Mouse (Mus musculus): ENCODE measurements around the gene Jmjd1c. TPM values are rescaled to one million over a fixed set of nuclear protein-coding genes. Genes with fewer than 3 reads are reported as not detected.

Jmjd1c gene
- polyA plus RNA-seq, 1 experiment from 2014 or later, result 10.9 TPM

GRCm38 (mm10) chr10:67197829-67198228 is 101.9 kb downstream of the Jmjd1c start:
- WGBS (ENCODE audit: insufficient replicate concordance), result 35% methylated on average over 2 of the region's 2 CpGs
- peaks cover 7% of the 10 kb centered on the region; the same call in 1 of the 2 replicates for H3K4me1 ChIP-seq (ENCODE audit: control insufficient read depth, low read depth, low read length)
- H3K4me3 ChIP-seq (ENCODE audit: low read depth, low read length), result no peak overlapping the region
- no peaks in the 10 kb centered on the region for H3K9me3 ChIP-seq (replicated peaks; ENCODE audit: control insufficient read depth, low read length)
- no peak for ATAC-seq (ENCODE audit: low read depth)
- no peaks in the 10 kb centered on the region; the same call in 1 of the 2 replicates for H3K36me3 ChIP-seq (ENCODE audit: control insufficient read depth, insufficient read depth)
- H3K4me2 ChIP-seq (ENCODE audit: low read depth, low read length), result no peak overlapping the region
- no peak overlapping the region for H3K9ac ChIP-seq (ENCODE audit: low read depth, low read length)
- H3K27ac ChIP-seq (ENCODE audit: low read length), result no peak overlapping the region
- H3K27me3 ChIP-seq (ENCODE audit: control insufficient read depth, insufficient read depth, low read depth, low read length), result no peaks in the 10 kb centered on the region

GRCm38 (mm10) chr10:67201769-67202168 is 105.8 kb downstream of the Jmjd1c start:
- Histone ChIP-seq H3K27me3 (ENCODE audit: control insufficient read depth, insufficient read depth, low read depth, low read length) (no peaks in the 10 kb centered on the region), H3K4me1 (ENCODE audit: control insufficient read depth, low read depth, low read length) (peaks cover 8% of the 10 kb centered on the region; the same call in 1 of the 2 replicates), H3K27ac (ENCODE audit: low read length) (no peak overlapping the region), H3K9ac (ENCODE audit: low read depth, low read length) (no peak overlapping the region), H3K4me2 (ENCODE audit: low read depth, low read length) (no peak overlapping the region), H3K4me3 (ENCODE audit: low read depth, low read length) (no peak overlapping the region), H3K9me3 (replicated peaks; ENCODE audit: control insufficient read depth, low read length) (no peaks in the 10 kb centered on the region), H3K36me3 (ENCODE audit: control insufficient read depth, insufficient read depth) (no peaks in the 10 kb centered on the region)
- no peak for ATAC-seq (ENCODE audit: low read depth)

GRCm38 (mm10) chr10:67202470-67202869 is 106.5 kb downstream of the Jmjd1c start:
- H3K4me1 ChIP-seq (ENCODE audit: control insufficient read depth, low read depth, low read length), result peaks cover 8% of the 10 kb centered on the region; the same call in 1 of the 2 replicates
- no peak for ATAC-seq (ENCODE audit: low read depth)

GRCm38 (mm10) chr10:67204652-67205407 is 108.9 kb downstream of the Jmjd1c start:
- Histone ChIP-seq H3K27me3 (ENCODE audit: control insufficient read depth, insufficient read depth, low read depth, low read length) (no peaks in the 10 kb centered on the region), H3K9me3 (replicated peaks; ENCODE audit: control insufficient read depth, low read length) (no peaks in the 10 kb centered on the region), H3K27ac (ENCODE audit: low read length) (0 out of 2 replicates have a peak overlapping the region, but pooled peaks have one; percentile 52), H3K4me1 (ENCODE audit: control insufficient read depth, low read depth, low read length) (peaks cover 8% of the 10 kb centered on the region; the same call in 1 of the 2 replicates), H3K4me3 (ENCODE audit: low read depth, low read length) (no peak overlapping the region), H3K9ac (ENCODE audit: low read depth, low read length) (no peak overlapping the region), H3K4me2 (ENCODE audit: low read depth, low read length) (peak overlapping the region; percentile 21; the same call in 1 of the 2 replicates), H3K36me3 (ENCODE audit: control insufficient read depth, insufficient read depth) (no peaks in the 10 kb centered on the region)
- 25% methylated on average over 11 of the region's 11 CpGs for WGBS (ENCODE audit: insufficient replicate concordance)
- peak; percentile 51 for ATAC-seq (ENCODE audit: low read depth)

More at GRCm38 (mm10) chr10:67202470-67202869, 106.5 kb downstream of the Jmjd1c start:
- 32% methylated on average over 6 of the region's 6 CpGs for WGBS (ENCODE audit: insufficient replicate concordance)
- Histone ChIP-seq H3K36me3 (ENCODE audit: control insufficient read depth, insufficient read depth) (no peaks in the 10 kb centered on the region), H3K9me3 (replicated peaks; ENCODE audit: control insufficient read depth, low read length) (no peaks in the 10 kb centered on the region), H3K9ac (ENCODE audit: low read depth, low read length) (no peak overlapping the region), H3K4me2 (ENCODE audit: low read depth, low read length) (no peak overlapping the region), H3K27ac (ENCODE audit: low read length) (no peak overlapping the region), H3K4me3 (ENCODE audit: low read depth, low read length) (no peak overlapping the region), H3K27me3 (ENCODE audit: control insufficient read depth, insufficient read depth, low read depth, low read length) (no peaks in the 10 kb centered on the region)

- Histone ChIP-seq H3K4me1 (ENCODE audit: control insufficient read depth, low read depth, low read length) (peaks cover 9% of the 10 kb centered on the region; the same call in 1 of the 2 replicates), H3K27ac (ENCODE audit: low read length) (no peak overlapping the region), H3K36me3 (ENCODE audit: control insufficient read depth, insufficient read depth) (no peaks in the 10 kb centered on the region), H3K27me3 (ENCODE audit: control insufficient read depth, insufficient read depth, low read depth, low read length) (no peaks in the 10 kb centered on the region), H3K9ac (ENCODE audit: low read depth, low read length) (no peak overlapping the region), H3K9me3 (replicated peaks; ENCODE audit: control insufficient read depth, low read length) (no peaks in the 10 kb centered on the region), H3K4me3 (ENCODE audit: low read depth, low read length) (no peak overlapping the region), H3K4me2 (ENCODE audit: low read depth, low read length) (no peak overlapping the region)
- ATAC-seq (ENCODE audit: low read depth), result no peak
- 72% methylated on average over 2 of the region's 2 CpGs for WGBS (ENCODE audit: insufficient replicate concordance)
These were observed 112.0 kb downstream of the Jmjd1c start for GRCm38 (mm10) chr10:67207931-67208330.

- peaks cover 11% of the 10 kb centered on the region; the same call in 1 of the 2 replicates for H3K4me1 ChIP-seq (ENCODE audit: control insufficient read depth, low read depth, low read length)
- 37% methylated on average over 4 of the region's 4 CpGs for WGBS (ENCODE audit: insufficient replicate concordance)
- H3K9me3 ChIP-seq (replicated peaks; ENCODE audit: control insufficient read depth, low read length), result no peaks in the 10 kb centered on the region
- no peak overlapping the region for H3K4me3 ChIP-seq (ENCODE audit: low read depth, low read length)
- no peaks in the 10 kb centered on the region for H3K36me3 ChIP-seq (ENCODE audit: control insufficient read depth, insufficient read depth)
- ATAC-seq (ENCODE audit: low read depth), result no peak
- no peak overlapping the region for H3K4me2 ChIP-seq (ENCODE audit: low read depth, low read length)
- no peak overlapping the region for H3K9ac ChIP-seq (ENCODE audit: low read depth, low read length)
- no peak overlapping the region; the same call in 1 of the 2 replicates for H3K27ac ChIP-seq (ENCODE audit: low read length)
- H3K27me3 ChIP-seq (ENCODE audit: control insufficient read depth, insufficient read depth, low read depth, low read length), result no peaks in the 10 kb centered on the region
These were observed 114.2 kb downstream of the Jmjd1c start for GRCm38 (mm10) chr10:67209916-67210675.

- Histone ChIP-seq H3K36me3 (ENCODE audit: control insufficient read depth, insufficient read depth) (no peaks in the 10 kb centered on the region; the same call in 1 of the 2 replicates), H3K4me3 (ENCODE audit: low read depth, low read length) (no peak overlapping the region), H3K4me1 (ENCODE audit: control insufficient read depth, low read depth, low read length) (peaks cover 7% of the 10 kb centered on the region; the same call in 1 of the 2 replicates), H3K9me3 (replicated peaks; ENCODE audit: control insufficient read depth, low read length) (no peaks in the 10 kb centered on the region), H3K9ac (ENCODE audit: low read depth, low read length) (no peak overlapping the region), H3K27me3 (ENCODE audit: control insufficient read depth, insufficient read depth, low read depth, low read length) (no peaks in the 10 kb centered on the region), H3K27ac (ENCODE audit: low read length) (no peak overlapping the region), H3K4me2 (ENCODE audit: low read depth, low read length) (no peak overlapping the region)
- WGBS (ENCODE audit: insufficient replicate concordance), result 74% methylated on average over 5 of the region's 5 CpGs
- ATAC-seq (ENCODE audit: low read depth), result peak; percentile 61; the same call in 1 of the 2 replicates
These were observed 116.1 kb downstream of the Jmjd1c start for GRCm38 (mm10) chr10:67212031-67212430.

- Histone ChIP-seq H3K36me3 (ENCODE audit: control insufficient read depth, insufficient read depth) (no peaks in the 10 kb centered on the region; the same call in 1 of the 2 replicates), H3K27me3 (ENCODE audit: control insufficient read depth, insufficient read depth, low read depth, low read length) (no peaks in the 10 kb centered on the region), H3K27ac (ENCODE audit: low read length) (no peak overlapping the region), H3K9ac (ENCODE audit: low read depth, low read length) (no peak overlapping the region), H3K4me2 (ENCODE audit: low read depth, low read length) (no peak overlapping the region), H3K4me1 (ENCODE audit: control insufficient read depth, low read depth, low read length) (peaks cover 7% of the 10 kb centered on the region; the same call in 1 of the 2 replicates), H3K4me3 (ENCODE audit: low read depth, low read length) (no peak overlapping the region), H3K9me3 (replicated peaks; ENCODE audit: control insufficient read depth, low read length) (no peaks in the 10 kb centered on the region)
- ATAC-seq (ENCODE audit: low read depth), result no peak
- WGBS (ENCODE audit: insufficient replicate concordance), result 48% methylated on average over 1 of the region's 1 CpGs
These were observed 117.8 kb downstream of the Jmjd1c start for GRCm38 (mm10) chr10:67213720-67214119.

Data from liver, embryonic 16.5 days (tissue).